Mouse (Mus musculus): Measurements from ENCODE around the gene Ppp2r5b.

- TF ChIP-seq CTCF (IDR thresholded peaks at IDR 0.05; ENCODE audit: low read depth) (no peak), EP300 (IDR thresholded peaks at IDR 0.05; ENCODE audit: low read depth) (no peak)
Measured at GRCm38 (mm10) chr19:6231036-6231435, 4.6 kb downstream of the Ppp2r5b start.
